Mouse (Mus musculus): ENCODE results near the gene Tmc3.

- TF ChIP-seq POLR2A (IDR thresholded peaks at IDR 0.05; ENCODE audit: borderline replicate concordance, extremely low read depth, low read depth, low read length) = no peak
- no peak for TF ChIP-seq CTCF (IDR thresholded peaks at IDR 0.05; ENCODE audit: insufficient read depth, low read length)
Measured at GRCm38 (mm10) chr7:83636425-83636824, 51.7 kb downstream of the Tmc3 start.

All from lung, adult 2 months (tissue).